Mouse (Mus musculus) midbrain, embryonic 16.5 days (tissue): Measurements from ENCODE around the gene Xrcc5. TPM values are rescaled to one million over a fixed set of nuclear protein-coding genes. Genes with fewer than 3 reads are reported as not detected.

ENCODE experiments used
- ATAC-seq: fragments of 200-750 bp; cut with Nextera tagmentation; 2 replicates; pipeline ENCODE4 v1.8.0; 2017; ENCODE audit warnings: moderate TSS enrichment
- H3K27ac ChIP-seq: fragments of 300-500 bp; sonication (generic); 2 replicates; pipeline ENCODE4 v1.5.1; 2014; ENCODE audit warnings: mild to moderate bottlenecking, low read length, mixed read lengths
- H3K27me3 ChIP-seq: fragments of 300-500 bp; sonication (generic); 2 replicates; pipeline ENCODE4 v1.6.1; 2014; ENCODE audit warnings: low read depth, low read length, mixed read lengths; ENCODE audit not compliant: control insufficient read depth, insufficient read depth
- H3K36me3 ChIP-seq: fragments of 300-500 bp; sonication (generic); 2 replicates; pipeline ENCODE4 v1.6.1; 2014; ENCODE audit warnings: mild to moderate bottlenecking, low read length, moderate library complexity, mixed read lengths; ENCODE audit not compliant: control insufficient read depth, insufficient read depth
- H3K4me1 ChIP-seq: fragments of 300-500 bp; sonication (generic); 2 replicates; pipeline ENCODE4 v1.6.1; 2014; ENCODE audit warnings: mild to moderate bottlenecking, low read length, mixed read lengths; ENCODE audit not compliant: control insufficient read depth, insufficient read depth
- H3K4me2 ChIP-seq: fragments of 300-500 bp; sonication (generic); 2 replicates; pipeline ENCODE4 v1.6.1; 2014; ENCODE audit warnings: mild to moderate bottlenecking, low read length, mixed read lengths
- H3K4me3 ChIP-seq: fragments of 300-500 bp; sonication (generic); 2 replicates; pipeline ENCODE4 v1.5.1; 2014; ENCODE audit warnings: low read depth, mild to moderate bottlenecking, low read length, moderate library complexity, mixed read lengths
- H3K9ac ChIP-seq: fragments of 300-500 bp; sonication (generic); 2 replicates; pipeline ENCODE4 v1.6.1; 2014; ENCODE audit warnings: low read depth, low read length, mixed read lengths
- H3K9me3 ChIP-seq: fragments of 300-500 bp; sonication (generic); replicated peaks from 2 replicates; pipeline ENCODE4 v1.6.1; 2014; ENCODE audit warnings: mild to moderate bottlenecking, low read length, mixed read lengths; ENCODE audit not compliant: control insufficient read depth, poor library complexity, severe bottlenecking
- WGBS: fragments of 180-500 bp; shearing (Covaris S2); extraction: QIAGEN DNeasy Blood & Tissue Kit; methylation state at CpG from one replicate; pipeline ENCODE4 v1.1.7; 2014; 5-methylcytosine and 5-hydroxymethylcytosine counted together
- polyA plus RNA-seq: library from polyadenylated mRNA; unstranded; fragments of >200 nt; fragmentation: Nextera tagmentation; extraction: Ambion mirVana; gene quantifications from 2 replicates; pipeline ENCODE4 v1.2.1, GENCODE M21; 2015

Gene Xrcc5
- polyA plus RNA-seq, 1 experiment from 2014 or later = 12.9 TPM

GRCm38 (mm10) chr1:72414133-72414532 lies 106.9 kb downstream of the Xrcc5 start:
- Histone ChIP-seq H3K4me3 (no peak overlapping the region), H3K4me2 (no peak overlapping the region), H3K27me3 (no peaks in the 10 kb centered on the region), H3K4me1 (peaks cover 7% of the 10 kb centered on the region), H3K9ac (no peak overlapping the region), H3K36me3 (no peaks in the 10 kb centered on the region), H3K27ac (no peak overlapping the region), H3K9me3 (no peaks in the 10 kb centered on the region)
- 36% methylated on average over 8 of the region's 8 CpGs for WGBS
- no peak for ATAC-seq

- H3K4me3 ChIP-seq = no peak overlapping the region
- H3K9ac ChIP-seq = no peak overlapping the region
- no peak for ATAC-seq
- H3K4me1 ChIP-seq = peaks cover 7% of the 10 kb centered on the region
- H3K27me3 ChIP-seq = no peaks in the 10 kb centered on the region
- WGBS = 34% methylated on average over 8 of the region's 8 CpGs
- no peaks in the 10 kb centered on the region for H3K36me3 ChIP-seq
- no peak overlapping the region for H3K4me2 ChIP-seq
- no peaks in the 10 kb centered on the region for H3K9me3 ChIP-seq
- H3K27ac ChIP-seq = no peak overlapping the region
Measured at GRCm38 (mm10) chr1:72414561-72415253, 107.5 kb downstream of the Xrcc5 start.

DNA sequence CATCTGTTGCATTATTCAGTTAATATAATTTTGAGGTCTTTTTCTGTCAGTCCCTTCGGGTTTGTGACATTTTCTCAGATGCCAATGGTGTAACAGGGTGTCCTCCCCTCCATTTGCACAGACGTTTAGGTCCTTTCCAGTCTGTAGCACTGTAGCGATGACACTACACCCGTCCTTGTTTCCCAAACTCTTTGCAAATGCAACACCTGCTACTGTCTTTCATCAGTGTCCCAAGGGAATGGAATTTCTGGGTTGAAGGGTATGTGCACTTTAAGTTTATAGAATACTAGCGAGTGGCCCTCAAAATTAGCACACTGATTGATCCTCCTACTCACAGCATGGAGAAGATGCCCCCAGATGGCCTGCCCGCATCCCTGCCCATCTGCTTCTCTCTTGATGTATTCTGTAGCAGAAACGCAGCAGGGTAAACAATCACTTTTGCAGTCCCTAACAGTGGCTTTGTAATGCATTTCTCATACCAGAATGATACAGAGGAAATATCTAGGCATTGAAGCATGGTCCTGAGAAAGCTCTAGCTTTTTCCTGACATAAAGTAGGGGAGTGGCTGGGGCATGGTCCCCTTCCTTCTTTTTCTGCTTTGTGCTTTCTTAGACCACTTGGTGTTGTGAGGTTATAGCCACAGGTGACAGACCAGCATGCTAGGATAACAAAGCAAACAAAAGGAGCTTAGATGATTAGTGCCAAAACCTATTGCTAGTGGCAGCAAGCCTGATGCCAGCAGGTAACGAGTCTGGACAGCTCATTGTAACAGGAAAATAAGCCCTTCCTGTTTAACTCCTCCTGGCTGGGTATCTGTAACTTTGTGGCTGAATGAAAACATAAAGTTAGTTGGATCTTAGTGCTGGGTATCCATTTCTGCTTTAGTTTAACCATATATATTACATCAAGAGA lies 111.8 kb downstream of the Xrcc5 start:
- Histone ChIP-seq H3K27ac (no peak overlapping the region), H3K27me3 (no peaks in the 10 kb centered on the region), H3K9me3 (no peaks in the 10 kb centered on the region), H3K9ac (no peak overlapping the region), H3K36me3 (no peaks in the 10 kb centered on the region), H3K4me3 (no peak overlapping the region), H3K4me1 (peaks cover 7% of the 10 kb centered on the region), H3K4me2 (no peak overlapping the region)
- ATAC-seq = no peak
- 49% methylated on average over 8 of the region's 8 CpGs for WGBS

- H3K27me3 ChIP-seq = no peaks in the 10 kb centered on the region
- no peak overlapping the region for H3K4me3 ChIP-seq
- no peaks in the 10 kb centered on the region for H3K9me3 ChIP-seq
- WGBS = 58% methylated on average over 2 of the region's 2 CpGs
- no peak overlapping the region for H3K27ac ChIP-seq
- no peak for ATAC-seq
- no peak overlapping the region for H3K9ac ChIP-seq
- H3K4me2 ChIP-seq = no peak overlapping the region
- H3K36me3 ChIP-seq = no peaks in the 10 kb centered on the region
- no peaks in the 10 kb centered on the region; the same call in 1 of the 2 replicates for H3K4me1 ChIP-seq
Measured at GRCm38 (mm10) chr1:72420220-72420619, 113.0 kb downstream of the Xrcc5 start.

DNA sequence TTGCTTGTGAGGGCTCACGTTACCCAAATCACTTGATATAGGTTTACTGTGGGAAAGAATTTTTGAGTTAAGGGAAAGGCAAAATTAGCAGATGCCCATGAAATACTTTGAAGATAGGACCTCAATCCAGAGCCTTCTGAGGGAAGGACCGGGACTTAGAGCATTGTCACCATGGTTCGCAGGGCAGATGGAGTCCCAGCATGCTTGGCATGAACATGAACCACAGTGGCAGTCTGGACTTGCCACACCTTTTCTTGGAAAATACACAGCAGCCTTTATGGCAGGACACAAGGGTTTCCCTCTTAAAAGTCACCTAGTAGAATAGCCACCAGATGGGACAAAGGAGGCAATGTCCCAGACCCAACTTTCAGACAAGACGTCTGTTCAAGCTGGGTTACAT lies 114.9 kb downstream of the Xrcc5 start:
- Histone ChIP-seq H3K4me2 (no peak overlapping the region), H3K4me3 (no peak overlapping the region), H3K27me3 (no peaks in the 10 kb centered on the region), H3K9ac (no peak overlapping the region), H3K4me1 (no peaks in the 10 kb centered on the region; the same call in 1 of the 2 replicates), H3K27ac (no peak overlapping the region), H3K9me3 (no peaks in the 10 kb centered on the region), H3K36me3 (no peaks in the 10 kb centered on the region)
- no peak for ATAC-seq
- 87% methylated on average over 4 of the region's 4 CpGs for WGBS

DNA sequence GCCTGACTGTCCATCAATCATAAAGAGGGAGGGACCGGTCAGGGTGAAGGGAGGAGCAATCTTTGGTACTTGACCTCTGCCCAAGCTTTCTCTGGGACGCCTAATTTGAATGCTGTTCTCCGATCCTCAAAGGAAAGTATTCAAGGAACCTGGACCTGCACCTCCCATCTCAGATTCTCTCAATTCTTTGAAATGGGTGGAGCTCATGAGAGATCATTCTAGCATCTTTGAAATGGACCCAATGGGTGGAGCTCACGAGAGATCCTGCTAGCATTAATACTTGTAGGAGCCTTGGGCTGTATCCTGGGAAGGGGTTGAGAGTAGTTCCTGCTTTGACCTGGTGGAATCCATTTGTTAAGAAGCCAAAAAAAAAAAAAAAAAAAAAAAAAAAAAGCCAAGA lies 119.2 kb downstream of the Xrcc5 start:
- Histone ChIP-seq H3K27ac (no peak overlapping the region), H3K9ac (no peak overlapping the region), H3K4me3 (no peak overlapping the region), H3K9me3 (no peaks in the 10 kb centered on the region), H3K36me3 (peaks cover 4% of the 10 kb centered on the region; the same call in 1 of the 2 replicates), H3K27me3 (no peaks in the 10 kb centered on the region), H3K4me1 (no peaks in the 10 kb centered on the region), H3K4me2 (no peak overlapping the region)
- 81% methylated on average over 4 of the region's 4 CpGs for WGBS
- ATAC-seq = no peak

- no peak for ATAC-seq
- no peaks in the 10 kb centered on the region for H3K9me3 ChIP-seq
- H3K27me3 ChIP-seq = no peaks in the 10 kb centered on the region
- H3K36me3 ChIP-seq = peaks cover 4% of the 10 kb centered on the region; the same call in 1 of the 2 replicates
- WGBS = 92% methylated on average over 8 of the region's 8 CpGs
- H3K4me2 ChIP-seq = no peak overlapping the region
- H3K4me3 ChIP-seq = no peak overlapping the region
- H3K9ac ChIP-seq = no peak overlapping the region
- H3K27ac ChIP-seq = no peak overlapping the region
- H3K4me1 ChIP-seq = no peaks in the 10 kb centered on the region
Measured at GRCm38 (mm10) chr1:72428526-72428925, 121.3 kb downstream of the Xrcc5 start.

GRCm38 (mm10) chr1:72429107-72429807 lies 122.0 kb downstream of the Xrcc5 start:
- H3K27me3 ChIP-seq = no peaks in the 10 kb centered on the region
- peaks cover 4% of the 10 kb centered on the region; the same call in 1 of the 2 replicates for H3K36me3 ChIP-seq
- no peak for ATAC-seq

More at GRCm38 (mm10) chr1:72429107-72429807, 122.0 kb downstream of the Xrcc5 start:
- Histone ChIP-seq H3K4me3 (no peak overlapping the region), H3K27ac (no peak overlapping the region), H3K4me2 (no peak overlapping the region), H3K9me3 (no peaks in the 10 kb centered on the region), H3K4me1 (no peaks in the 10 kb centered on the region), H3K9ac (no peak overlapping the region)
- WGBS = 92% methylated on average over 7 of the region's 7 CpGs
